Comparison of ENCODE assay signal across 19 mouse cellular contexts in genomic region chr12:40905650-40906338, GRCm38 (mm10).
DNase-seq lines count a peak whose midpoint lies in the region; ATAC-seq and TF ChIP-seq lines count a peak whose summit lies in the region.
"Had no signal": no experiment of that assay in that cellular context is flagged by ENCODE, and none has a peak within 500 bp of the region (broad histone marks: within the 10 kb centered on the region; RNA-seq: fewer than 3 reads in every experiment).

No protein-coding gene starts in this region.

- TF ChIP-seq CTCF in brain, embryonic 14.5 days (IDR thresholded peaks at IDR 0.05; ENCODE audit: borderline replicate concordance, extremely low read depth, insufficient read depth, insufficient read length): no peak

- H3K27ac ChIP-seq in embryonic facial prominence, embryonic 14.5 days (replicated peaks; ENCODE audit: low read depth, low read length): no peak overlapping the region
- H3K27ac ChIP-seq in embryonic facial prominence, embryonic 10.5 days (replicated peaks): no peak overlapping the region
- H3K27ac ChIP-seq: heart, embryonic 15.5 days; hindbrain, embryonic 13.5 days; hindbrain, postnatal 0 days had no signal

- ATAC-seq in embryonic facial prominence, embryonic 14.5 days (ENCODE audit: low read depth): no peak
- ATAC-seq: hindbrain, postnatal 0 days had no signal

- DNase-seq in embryonic facial prominence, embryonic 14.5 days (ENCODE audit: low spot score): peak; percentile 32
- no peak for DNase-seq in embryonic facial prominence, embryonic 10.5 days (ENCODE audit: low spot score)
- peak; percentile 33 for DNase-seq in heart, adult 11 months
- no peak for DNase-seq in heart, adult 9 months (ENCODE audit: low spot score in 2 of 2)
- peak; percentile 50 for DNase-seq in brain, embryonic 14.5 days (ENCODE audit: low read depth)
- no peak for DNase-seq in adrenal gland, adult (ENCODE audit: inconsistent age in 2 of 2, low spot score in 1 of 2)
- no peak for DNase-seq in urinary bladder, adult 18-20 months (ENCODE audit: low spot score in 2 of 2)
- DNase-seq: adrenal gland, postnatal 14 days; B cell, adult 2 months; cerebellum, adult 2 months; cerebellum, postnatal 10 days; gastrocnemius, postnatal 36 days; heart, adult 18-20 months; heart, postnatal 14 days; kidney, adult 11 months had no signal

- no peak overlapping the region for H3K4me3 ChIP-seq in embryonic facial prominence, embryonic 14.5 days (ENCODE audit: low read depth, low read length)
- no peak overlapping the region for H3K4me3 ChIP-seq in embryonic facial prominence, embryonic 10.5 days
- H3K4me3 ChIP-seq: heart, embryonic 15.5 days; hindbrain, embryonic 13.5 days had no signal

- no peaks in the 10 kb centered on the region for H3K36me3 ChIP-seq in embryonic facial prominence, embryonic 14.5 days (ENCODE audit: control insufficient read depth, insufficient read depth, low read length)
- H3K36me3 ChIP-seq in embryonic facial prominence, embryonic 10.5 days (replicated peaks): no peaks in the 10 kb centered on the region
- H3K36me3 ChIP-seq: heart, embryonic 15.5 days; hindbrain, embryonic 13.5 days had no signal

- H3K9ac ChIP-seq in embryonic facial prominence, embryonic 14.5 days (ENCODE audit: low read depth, low read length): no peak overlapping the region
- H3K9ac ChIP-seq: heart, embryonic 15.5 days; hindbrain, embryonic 13.5 days had no signal

- 81% methylated on average over 1 of the region's 1 CpGs for WGBS in embryonic facial prominence, embryonic 14.5 days
- WGBS in embryonic facial prominence, embryonic 10.5 days: 91% methylated on average over 1 of the region's 1 CpGs

- H3K4me1 ChIP-seq in embryonic facial prominence, embryonic 14.5 days (ENCODE audit: control insufficient read depth, insufficient read depth, low read length): no peaks in the 10 kb centered on the region
- H3K4me1 ChIP-seq in embryonic facial prominence, embryonic 10.5 days: no peaks in the 10 kb centered on the region
- H3K4me1 ChIP-seq: heart, embryonic 15.5 days had no signal

- no peak for TF ChIP-seq POLR2A in brain, embryonic 14.5 days (IDR thresholded peaks at IDR 0.05; ENCODE audit: borderline replicate concordance, extremely low read depth, insufficient read depth, insufficient read length, poor library complexity, severe bottlenecking)

- no peak overlapping the region for H3K4me2 ChIP-seq in embryonic facial prominence, embryonic 14.5 days (ENCODE audit: low read depth, low read length)
- H3K4me2 ChIP-seq: heart, embryonic 11.5 days; heart, embryonic 15.5 days; hindbrain, embryonic 13.5 days had no signal

- H3K9me3 ChIP-seq in embryonic facial prominence, embryonic 14.5 days (ENCODE audit: control insufficient read depth, low read length): no peaks in the 10 kb centered on the region
- H3K9me3 ChIP-seq in embryonic facial prominence, embryonic 10.5 days: no peaks in the 10 kb centered on the region
- H3K9me3 ChIP-seq: heart, embryonic 15.5 days; hindbrain, embryonic 13.5 days had no signal

- H3K27me3 ChIP-seq in embryonic facial prominence, embryonic 14.5 days (replicated peaks; ENCODE audit: control insufficient read depth, insufficient read depth, low read length): no peaks in the 10 kb centered on the region
- H3K27me3 ChIP-seq in embryonic facial prominence, embryonic 10.5 days (replicated peaks; ENCODE audit: low read depth, poor library complexity, severe bottlenecking): no peaks in the 10 kb centered on the region
- H3K27me3 ChIP-seq: heart, embryonic 15.5 days; hindbrain, embryonic 13.5 days had no signal

Comparison
In these comparisons a context has a peak if more than half of its experiments do, and no peak if none do; other contexts are left out.
1. DNase-seq: peak in embryonic facial prominence, embryonic 14.5 days (single experiment), heart, adult 11 months (single experiment) and brain, embryonic 14.5 days (single experiment); none in embryonic facial prominence, embryonic 10.5 days (single experiment), heart, adult 9 months (0 of 2), adrenal gland, adult (0 of 2) and urinary bladder, adult 18-20 months (0 of 2).